Mouse (Mus musculus) lung, adult 2 months (tissue): ENCODE measurements around the gene Ust.

Source experiments
- CTCF ChIP-seq: fragments of 200-500 bp; IDR thresholded peaks from 2 replicates; pipeline ENCODE4 v1.5.1; 2011; ENCODE audit warnings: mild to moderate bottlenecking, low read length, control low read depth; ENCODE audit not compliant: insufficient read depth
- POLR2A ChIP-seq: fragments of 200-500 bp; IDR thresholded peaks from 2 replicates; pipeline ENCODE4 v1.6.1; 2011; ENCODE audit warnings: low read depth, mild to moderate bottlenecking, control low read depth, low read length, borderline replicate concordance; ENCODE audit errors: extremely low read depth

- TF ChIP-seq CTCF: no peak
- no peak for TF ChIP-seq POLR2A
Observed at GRCm38 (mm10) chr10:8176351-8177053, 342.1 kb downstream of the Ust start.
